Mouse (Mus musculus): ENCODE results near the gene Antxrl. TPM values are rescaled to one million over a fixed set of nuclear protein-coding genes. Genes with fewer than 3 reads are reported as not detected.

Gene Antxrl
- polyA plus RNA-seq, 1 experiment from 2014 or later, result not detected

GRCm38 (mm10) chr14:34114311-34114710 is 61.8 kb downstream of the Antxrl start:
- Histone ChIP-seq H3K9me3 (replicated peaks) (no peaks in the 10 kb centered on the region), H3K4me1 (no peaks in the 10 kb centered on the region), H3K27ac (replicated peaks) (no peak overlapping the region), H3K4me3 (no peak overlapping the region), H3K36me3 (no peaks in the 10 kb centered on the region), H3K27me3 (ENCODE audit: low read depth, poor library complexity, severe bottlenecking) (no peaks in the 10 kb centered on the region)
- 88% methylated on average over 4 of the region's 4 CpGs for WGBS
- DNase-seq (ENCODE audit: low spot score), result no peak

DNA sequence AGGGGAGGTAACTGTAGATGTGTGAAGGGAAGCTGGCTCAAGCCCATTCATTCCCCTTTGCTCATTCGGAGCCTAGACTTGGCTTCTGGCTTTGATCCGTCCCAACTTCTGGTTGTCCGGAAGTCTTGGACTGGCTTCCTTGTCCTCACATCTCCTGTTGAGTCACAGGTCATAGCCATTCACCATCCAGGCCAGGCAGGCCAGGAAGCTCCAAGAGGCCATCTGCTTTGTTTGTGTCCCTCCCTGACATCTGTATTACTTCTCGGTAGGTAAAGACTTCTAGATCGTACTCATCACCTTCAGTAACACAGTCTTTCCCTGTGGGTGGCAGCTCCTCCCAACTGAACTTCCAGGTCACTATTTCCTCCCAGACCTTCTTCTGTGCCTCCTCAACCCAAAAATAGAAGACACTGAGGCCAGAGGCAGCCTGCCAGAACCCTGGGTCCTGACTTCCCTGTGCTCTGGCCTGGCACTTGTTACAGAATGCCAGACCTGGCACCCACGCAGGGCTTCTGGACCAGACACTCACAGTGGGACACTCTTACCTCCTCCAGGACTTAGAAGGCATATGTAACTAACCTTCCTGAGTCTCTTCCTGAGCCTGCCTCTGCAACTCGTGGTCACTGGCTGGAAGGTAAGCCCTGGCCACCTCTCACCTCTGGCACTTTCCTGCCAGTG is 66.7 kb downstream of the Antxrl start:
- Histone ChIP-seq H3K27ac (replicated peaks) (no peak overlapping the region), H3K4me1 (no peaks in the 10 kb centered on the region), H3K9me3 (replicated peaks) (no peaks in the 10 kb centered on the region), H3K4me3 (no peak overlapping the region), H3K27me3 (ENCODE audit: low read depth, poor library complexity, severe bottlenecking) (no peaks in the 10 kb centered on the region), H3K36me3 (no peaks in the 10 kb centered on the region)
- DNase-seq (ENCODE audit: low spot score), result peak; percentile 3
- 85% methylated on average over 7 of the region's 7 CpGs for WGBS

DNA sequence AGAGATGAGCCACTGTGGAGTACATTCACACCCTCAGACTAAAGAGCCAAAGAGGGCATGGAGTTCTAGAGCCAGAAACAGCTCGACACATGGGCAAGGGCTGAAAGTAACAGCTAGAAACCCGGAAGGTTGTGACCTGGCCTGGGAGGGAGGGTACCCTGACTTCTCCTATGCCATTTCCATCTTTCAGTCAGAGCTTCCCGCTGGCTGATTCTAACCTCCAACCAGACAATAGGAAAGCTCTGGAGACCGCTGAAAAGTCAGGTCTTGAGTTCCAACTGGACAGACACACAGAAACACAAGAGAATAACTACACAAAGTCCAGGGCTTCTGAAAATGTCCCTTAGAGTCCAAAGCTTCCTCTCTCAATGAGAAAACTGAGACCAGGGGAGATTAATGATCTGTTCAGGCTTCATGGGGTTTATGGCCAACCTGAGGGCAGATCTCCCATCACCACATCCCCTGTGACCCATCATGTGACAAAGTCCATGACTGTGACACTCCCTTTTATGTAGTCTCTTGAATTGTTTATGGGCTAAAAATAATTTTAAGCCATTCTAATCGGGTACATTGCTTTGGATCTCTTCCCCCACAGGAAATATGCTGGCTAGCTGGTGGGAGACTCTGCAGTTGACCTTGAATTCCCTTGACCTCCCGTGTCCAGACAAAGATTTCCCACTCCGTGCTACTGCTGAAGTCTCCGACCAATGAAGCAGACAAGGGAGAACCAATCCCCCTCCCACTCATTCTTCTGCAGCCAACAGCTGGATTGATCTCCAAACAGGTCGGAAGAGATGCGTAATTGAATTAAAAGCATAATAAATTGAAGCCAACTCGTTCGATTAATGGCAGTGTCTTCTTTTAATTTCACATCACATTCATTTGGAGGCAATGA is 67.8 kb downstream of the Antxrl start:
- 87% methylated on average over 12 of the region's 12 CpGs for WGBS

DNA sequence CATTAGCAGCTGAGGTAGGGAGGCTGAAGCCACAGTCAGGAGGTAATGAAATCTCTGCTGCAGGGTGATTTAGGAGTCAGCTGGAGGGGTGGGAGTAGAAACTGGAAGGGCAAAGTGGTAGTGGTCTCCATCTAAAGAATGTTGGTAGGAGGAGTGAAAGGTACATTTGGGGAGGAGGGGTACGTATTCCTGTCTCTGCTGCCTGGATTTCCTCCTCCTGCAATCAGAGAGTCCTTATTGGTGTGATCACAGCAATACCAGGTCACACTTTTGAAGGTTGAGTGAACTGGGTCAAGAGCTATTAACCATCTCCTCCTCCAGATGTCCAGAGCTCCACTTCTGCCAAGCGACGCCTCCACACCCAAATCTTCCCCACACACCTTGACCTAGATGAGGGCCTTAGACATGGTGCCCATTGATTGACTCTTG is 68.4 kb downstream of the Antxrl start:
- H3K4me1 ChIP-seq, result no peaks in the 10 kb centered on the region
- no peaks in the 10 kb centered on the region for H3K36me3 ChIP-seq
- no peaks in the 10 kb centered on the region for H3K9me3 ChIP-seq (replicated peaks)
- no peak overlapping the region for H3K27ac ChIP-seq (replicated peaks)
- H3K4me3 ChIP-seq, result no peak overlapping the region
- H3K27me3 ChIP-seq (ENCODE audit: low read depth, poor library complexity, severe bottlenecking), result no peaks in the 10 kb centered on the region
- WGBS, result 92% methylated on average over 3 of the region's 3 CpGs
- DNase-seq (ENCODE audit: low spot score), result no peak

More for the DNA sequence above, 67.8 kb downstream of the Antxrl start:
- DNase-seq (ENCODE audit: low spot score), result peak; percentile 9
- H3K27me3 ChIP-seq (ENCODE audit: low read depth, poor library complexity, severe bottlenecking), result no peaks in the 10 kb centered on the region
- no peaks in the 10 kb centered on the region for H3K9me3 ChIP-seq (replicated peaks)
- no peaks in the 10 kb centered on the region for H3K36me3 ChIP-seq
- H3K4me3 ChIP-seq, result no peak overlapping the region
- no peaks in the 10 kb centered on the region for H3K4me1 ChIP-seq
- H3K27ac ChIP-seq (replicated peaks), result no peak overlapping the region

DNA sequence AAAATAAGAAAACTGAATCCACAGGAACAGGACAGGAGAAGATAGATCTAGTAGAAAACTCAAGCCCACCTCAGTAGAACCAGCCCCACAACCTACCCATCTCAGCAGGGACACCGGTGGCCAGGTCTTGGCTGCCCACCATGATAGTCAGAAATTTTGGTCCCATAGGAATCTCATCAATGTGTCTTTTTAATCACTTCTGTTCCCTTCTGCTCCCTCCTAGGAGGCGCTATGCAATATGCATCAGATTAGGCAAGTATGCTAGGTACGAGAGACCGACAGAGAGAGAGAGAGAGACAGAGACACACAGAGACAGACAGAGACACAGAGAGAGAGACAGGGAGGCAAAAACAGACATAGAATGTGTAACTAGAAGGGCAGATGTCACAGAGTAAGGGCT is 69.2 kb downstream of the Antxrl start:
- no peaks in the 10 kb centered on the region for H3K4me1 ChIP-seq

More for the DNA sequence above, 69.2 kb downstream of the Antxrl start:
- Histone ChIP-seq H3K4me3 (no peak overlapping the region), H3K27ac (replicated peaks) (no peak overlapping the region), H3K36me3 (no peaks in the 10 kb centered on the region), H3K9me3 (replicated peaks) (no peaks in the 10 kb centered on the region), H3K27me3 (ENCODE audit: low read depth, poor library complexity, severe bottlenecking) (no peaks in the 10 kb centered on the region)
- no peak for DNase-seq (ENCODE audit: low spot score)
- 89% methylated on average over 4 of the region's 4 CpGs for WGBS

Other genes with a start within 250 kb of the Antxrl start
- 1.5 and 1.8 TPM in 2 replicates for gene Gdf10, start 129.1 kb upstream of the Antxrl start, polyA plus RNA-seq (2016; fragmentation: Nextera tagmentation; extraction: Ambion mirVana)
- not detected in 2 replicates for gene Gdf2, start 111.7 kb upstream of the Antxrl start, polyA plus RNA-seq (2016; fragmentation: Nextera tagmentation; extraction: Ambion mirVana)
- gene Rbp3, start 98.7 kb upstream of the Antxrl start, polyA plus RNA-seq (2016; fragmentation: Nextera tagmentation; extraction: Ambion mirVana), result 0.07 TPM in 2 replicates
- 0.06 and 0.09 TPM in 2 replicates for gene Zfp488, start 73.9 kb upstream of the Antxrl start, polyA plus RNA-seq (2016; fragmentation: Nextera tagmentation; extraction: Ambion mirVana)
- gene Gm30083, start 37.5 kb upstream of the Antxrl start, polyA plus RNA-seq (2016; fragmentation: Nextera tagmentation; extraction: Ambion mirVana), result not detected in 2 replicates
- gene Gm5460, start 35.9 kb upstream of the Antxrl start, polyA plus RNA-seq (2016; fragmentation: Nextera tagmentation; extraction: Ambion mirVana), result not detected in 2 replicates
- 0.47 and 0.91 TPM in 2 replicates for gene Anxa8, start 33.3 kb downstream of the Antxrl start, polyA plus RNA-seq (2016; fragmentation: Nextera tagmentation; extraction: Ambion mirVana)
- gene A630023A22Rik, start 50.0 kb downstream of the Antxrl start, polyA plus RNA-seq (2016; fragmentation: Nextera tagmentation; extraction: Ambion mirVana), result not detected in 2 replicates
- gene Npy4r, start 99.8 kb downstream of the Antxrl start, polyA plus RNA-seq (2016; fragmentation: Nextera tagmentation; extraction: Ambion mirVana), result 0.04 TPM in 1 of 2 replicates, not detected in the other
- gene Gprin2, start 148.9 kb downstream of the Antxrl start, polyA plus RNA-seq (2016; fragmentation: Nextera tagmentation; extraction: Ambion mirVana), result 0.35 and 1.9 TPM in 2 replicates
- gene Syt15, start 166.9 kb downstream of the Antxrl start, polyA plus RNA-seq (2016; fragmentation: Nextera tagmentation; extraction: Ambion mirVana), result 0.11 and 0.37 TPM in 2 replicates

Measured in midbrain, embryonic 10.5 days (tissue).